ENCODE assay signal across 8 mouse cellular contexts in the genomic region with DNA sequence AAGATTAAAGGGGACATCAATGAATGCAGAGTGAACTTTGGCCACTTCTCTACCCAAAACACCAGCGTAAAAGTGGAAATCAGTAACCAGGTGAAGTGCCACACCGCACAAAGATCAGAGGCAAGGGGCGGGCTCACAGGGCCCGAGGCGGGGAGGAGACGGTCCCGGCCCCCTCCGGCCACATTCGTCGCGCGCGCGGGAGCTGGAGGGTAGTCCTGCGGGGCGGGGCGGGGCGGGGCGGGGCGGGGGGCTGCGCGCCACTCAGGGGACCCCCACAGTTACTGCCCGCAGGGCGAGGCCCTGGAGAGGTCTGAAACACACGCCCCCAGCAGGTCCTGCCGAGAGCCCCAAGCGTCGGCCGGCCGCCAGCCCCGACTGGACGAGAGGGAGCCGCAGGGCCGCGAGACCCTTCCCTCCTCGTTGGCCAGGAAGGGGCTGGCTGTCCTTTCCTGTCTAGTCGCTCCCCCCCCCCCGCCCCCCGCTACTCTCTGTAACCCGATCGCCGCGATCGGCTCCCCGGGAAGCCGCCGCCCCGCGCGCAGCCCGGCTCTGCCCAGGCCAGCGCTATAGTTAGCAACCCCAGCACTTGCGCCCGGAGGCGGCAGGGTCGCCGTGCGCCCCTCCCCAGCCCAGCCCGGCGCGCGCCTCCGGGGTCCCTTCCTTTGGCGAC. TPM values are rescaled to one million over a fixed set of nuclear protein-coding genes. Genes with fewer than 3 reads are reported as not detected.
DNase-seq lines count a peak whose midpoint lies in the region; ATAC-seq and TF ChIP-seq lines count a peak whose summit lies in the region.

No protein-coding gene starts in this region.

- H3K27me3 ChIP-seq in cerebellum, adult 2 months (ENCODE audit: control insufficient read depth, insufficient read depth, low read length), result no peaks in the 10 kb centered on the region
- H3K27me3 ChIP-seq in hindbrain, embryonic 16.5 days (replicated peaks; ENCODE audit: control insufficient read depth, insufficient read depth, low read length), result no peaks in the 10 kb centered on the region
- peaks cover 44% of the 10 kb centered on the region for H3K27me3 ChIP-seq in liver, embryonic 13.5 days
- no peaks in the 10 kb centered on the region for H3K27me3 ChIP-seq in neural tube, embryonic 12.5 days (replicated peaks)

- no peaks in the 10 kb centered on the region for H3K36me3 ChIP-seq in hindbrain, embryonic 16.5 days (ENCODE audit: control insufficient read depth, insufficient read depth, low read length)
- no peaks in the 10 kb centered on the region for H3K36me3 ChIP-seq in liver, embryonic 13.5 days
- H3K36me3 ChIP-seq in neural tube, embryonic 12.5 days, result no peaks in the 10 kb centered on the region

- TF ChIP-seq CTCF in cerebellum, adult 2 months (IDR thresholded peaks at IDR 0.05; ENCODE audit: borderline replicate concordance, insufficient read depth, low read depth, low read length), result no peak
- no peak for TF ChIP-seq CTCF in bone marrow, adult 2 months (IDR thresholded peaks at IDR 0.05; ENCODE audit: control insufficient read depth, insufficient read depth, low read length)

- H3K9ac ChIP-seq in hindbrain, embryonic 16.5 days (ENCODE audit: low read depth, low read length), result peak overlapping the region; percentile 93
- H3K9ac ChIP-seq in liver, embryonic 13.5 days, result peak overlapping the region; percentile 64
- peak overlapping the region; percentile 79 for H3K9ac ChIP-seq in neural tube, embryonic 12.5 days

- peak; percentile 21 to 24 for DNase-seq in cerebellum, adult 2 months
- no peak for DNase-seq in cerebellum, adult 9-10 months
- peak; percentile 24 to 61 for DNase-seq in gastrocnemius, adult 8-10 months (ENCODE audit: low spot score in 2 of 2)
- DNase-seq in liver, embryonic 13.5 days, result peak; percentile 9
- peak; percentile 63 to 68 for DNase-seq in urinary bladder, postnatal 4 days (ENCODE audit: low spot score in 2 of 2)

- H3K4me3 ChIP-seq in cerebellum, adult 2 months (replicated peaks; ENCODE audit: insufficient read depth, low read depth, low read length), result peak overlapping the region; percentile 85
- peak overlapping the region; percentile 66 for H3K4me3 ChIP-seq in bone marrow, adult 2 months (replicated peaks; ENCODE audit: control insufficient read depth, low read depth, low read length)
- peak overlapping the region; percentile 89 for H3K4me3 ChIP-seq in hindbrain, embryonic 16.5 days (ENCODE audit: low read length)
- H3K4me3 ChIP-seq in liver, embryonic 13.5 days (replicated peaks), result peak overlapping the region; percentile 61
- peak overlapping the region; percentile 73 for H3K4me3 ChIP-seq in neural tube, embryonic 12.5 days

- H3K4me1 ChIP-seq in cerebellum, adult 2 months (ENCODE audit: control insufficient read depth, insufficient read depth, low read length), result no peaks in the 10 kb centered on the region
- no peaks in the 10 kb centered on the region for H3K4me1 ChIP-seq in bone marrow, adult 2 months (ENCODE audit: control insufficient read depth, insufficient read depth, low read length)
- peaks cover 4% of the 10 kb centered on the region; the same call in 1 of the 2 replicates for H3K4me1 ChIP-seq in hindbrain, embryonic 16.5 days (ENCODE audit: control insufficient read depth, insufficient read depth, low read depth, low read length)
- no peaks in the 10 kb centered on the region for H3K4me1 ChIP-seq in liver, embryonic 13.5 days (replicated peaks)
- H3K4me1 ChIP-seq in neural tube, embryonic 12.5 days, result peaks cover 10% of the 10 kb centered on the region; the same call in 1 of the 2 replicates

- H3K27ac ChIP-seq in cerebellum, adult 2 months (ENCODE audit: insufficient read depth, low read length), result no peak overlapping the region
- peak overlapping the region; percentile 55 for H3K27ac ChIP-seq in bone marrow, adult 2 months (ENCODE audit: control insufficient read depth, insufficient read depth, low read depth, low read length, poor library complexity)
- H3K27ac ChIP-seq in hindbrain, embryonic 16.5 days (ENCODE audit: low read depth, low read length), result peak overlapping the region; percentile 97
- peak overlapping the region; percentile 79 for H3K27ac ChIP-seq in liver, embryonic 13.5 days
- H3K27ac ChIP-seq in neural tube, embryonic 12.5 days, result peak overlapping the region; percentile 75

- peak overlapping the region; percentile 73 for H3K4me2 ChIP-seq in hindbrain, embryonic 16.5 days (ENCODE audit: low read length)
- peak overlapping the region; percentile 66 for H3K4me2 ChIP-seq in liver, embryonic 13.5 days
- H3K4me2 ChIP-seq in neural tube, embryonic 12.5 days (replicated peaks), result peak overlapping the region; percentile 91

- no peak for TF ChIP-seq POLR2A in cerebellum, adult 2 months (IDR thresholded peaks at IDR 0.05; ENCODE audit: borderline replicate concordance, insufficient read depth, low read length)
- no peak for TF ChIP-seq POLR2A in bone marrow, adult 2 months (IDR thresholded peaks at IDR 0.05; ENCODE audit: borderline replicate concordance, control insufficient read depth, low read depth, low read length)

- no peaks in the 10 kb centered on the region for H3K9me3 ChIP-seq in hindbrain, embryonic 16.5 days (ENCODE audit: control insufficient read depth, low read length)
- H3K9me3 ChIP-seq in liver, embryonic 13.5 days (replicated peaks), result no peaks in the 10 kb centered on the region
- no peaks in the 10 kb centered on the region for H3K9me3 ChIP-seq in neural tube, embryonic 12.5 days

- ATAC-seq in hindbrain, embryonic 16.5 days, result peak; percentile 80
- ATAC-seq in liver, embryonic 13.5 days (ENCODE audit: low read depth), result peak; percentile 85
- ATAC-seq in neural tube, embryonic 12.5 days (ENCODE audit: low FRiP score, low read depth), result peak; percentile 88

- 1% methylated on average over 59 of the region's 64 CpGs for WGBS in cerebellum, adult 2 months
- WGBS in bone marrow, adult 2 months, result 1% methylated on average over 58 of the region's 64 CpGs
- 1% methylated on average over 35 of the region's 64 CpGs for WGBS in hindbrain, embryonic 16.5 days
- WGBS in liver, embryonic 13.5 days (ENCODE audit: insufficient replicate concordance), result 2% methylated on average over 40 of the region's 64 CpGs
- whole genome bisulfite sequencing in neural tube, embryonic 12.5 days, result under 1% methylated on average over 57 of the region's 64 CpGs

RNA-seq across cellular contexts. Expression of a gene that starts 0.9 kb away (rescaled TPM):
- polyA plus RNA-seq in cerebellum, adult 2 months (2012; rRNA removed), result 23.5 and 25.5 TPM in 2 replicates
- 15.6 and 23.8 TPM in 2 replicates for polyA plus RNA-seq in bone marrow, adult 2 months (2011; ENCODE audit: insufficient read depth, insufficient read length, low replicate concordance, missing spikeins)
- total RNA-seq in gastrocnemius, adult 8-10 months (2022), result 10 to 100 TPM; 10.2 to 19.1 (median 16.0) TPM
- 64.7 and 79.0 TPM in 2 replicates for polyA plus RNA-seq in hindbrain, embryonic 16.5 days (2015; fragmentation: Nextera tagmentation; extraction: Ambion mirVana)
- 42.5 and 42.8 TPM in 2 replicates for polyA plus RNA-seq in liver, embryonic 13.5 days (2015; fragmentation: Nextera tagmentation; extraction: Ambion mirVana)
- 74.9 and 79.3 TPM in 2 replicates for polyA plus RNA-seq in neural tube, embryonic 12.5 days (2016; fragmentation: Nextera tagmentation; extraction: Ambion mirVana)
